Mouse (Mus musculus) right cerebral cortex, postnatal 25 days (tissue): Measurements from ENCODE around the gene Dnah12.

Source experiments
- DNase-seq: peaks from one replicate; pipeline ENCODE4 v3.0.0; 2022

Gene Dnah12

DNA sequence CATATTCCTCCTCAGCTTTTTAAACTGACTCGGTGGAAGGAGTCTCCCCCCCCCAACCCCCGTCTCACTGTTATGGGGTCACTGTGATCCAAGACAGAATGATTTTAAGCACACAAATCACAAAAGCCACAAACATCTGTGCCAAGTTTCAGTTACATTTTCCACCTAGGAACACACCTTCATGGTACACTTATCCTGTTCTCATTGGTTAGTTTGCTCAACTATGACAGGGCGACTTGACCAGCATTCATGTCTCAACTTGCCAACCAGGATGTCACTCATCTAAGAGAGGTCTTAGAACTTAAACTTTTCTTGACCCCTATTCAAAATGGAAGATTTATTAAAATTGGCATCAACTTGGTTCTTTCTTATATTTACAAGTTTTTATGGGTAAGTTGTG lies 31.8 kb downstream of the Dnah12 start:
- no peak for DNase-seq

DNA sequence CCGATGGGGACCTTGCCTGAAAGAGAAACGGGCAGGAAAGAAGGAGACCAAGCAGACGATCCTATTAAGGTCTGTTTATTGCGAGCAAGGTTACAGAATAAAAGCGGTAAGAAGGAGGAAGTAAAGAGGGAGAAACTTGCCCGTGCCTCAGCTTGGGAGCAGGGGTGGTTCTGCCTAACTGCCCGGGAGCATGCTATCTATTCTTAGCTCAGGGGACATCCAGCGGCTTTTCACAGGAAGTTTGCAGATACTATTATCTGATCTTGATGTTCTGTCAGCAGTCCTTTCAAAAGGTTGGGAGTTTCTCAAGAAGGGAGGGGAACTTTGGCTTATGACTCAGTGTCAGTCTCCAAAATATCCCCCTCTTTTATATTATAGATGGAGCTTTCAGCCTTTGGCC lies 65.5 kb downstream of the Dnah12 start:
- no peak for DNase-seq

DNA sequence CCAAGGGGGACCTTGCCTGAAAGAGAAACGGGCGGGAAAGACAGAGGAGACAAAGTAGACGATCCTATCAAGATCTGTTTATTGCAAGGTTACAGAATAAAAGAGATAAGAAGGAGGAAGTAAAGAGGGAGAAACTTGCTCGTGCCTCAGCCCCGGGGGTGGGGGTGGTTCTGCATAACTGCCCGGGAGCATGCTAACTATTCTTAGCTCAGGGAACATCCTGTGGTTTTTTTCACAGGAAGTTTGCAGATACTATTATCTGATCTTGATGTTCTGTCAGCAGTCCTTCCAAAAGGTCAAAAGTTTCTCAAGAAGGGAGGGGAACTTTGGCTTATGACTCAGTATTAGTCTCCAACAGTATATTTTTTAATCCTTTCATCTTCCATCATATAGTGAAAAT lies 71.8 kb downstream of the Dnah12 start:
- no peak for DNase-seq

DNA sequence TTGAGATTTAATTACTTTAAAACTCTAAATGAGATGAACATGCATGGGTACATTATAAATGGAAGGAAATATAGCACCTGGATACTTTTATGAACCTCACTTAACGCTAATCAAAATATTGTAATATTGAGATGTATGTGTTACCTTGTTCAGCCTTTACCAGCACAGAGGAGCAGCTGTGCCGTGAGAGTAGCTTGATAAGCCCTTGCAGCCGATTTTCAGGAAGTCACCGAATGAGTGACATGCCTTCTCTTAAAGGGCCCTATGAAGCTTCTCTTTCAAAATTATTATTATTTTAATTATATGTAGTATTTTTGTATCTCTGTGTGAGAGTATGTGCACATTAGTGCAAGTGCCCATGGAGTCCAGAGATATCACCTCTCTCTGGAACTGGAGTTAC lies 75.1 kb downstream of the Dnah12 start:
- no peak for DNase-seq

DNA sequence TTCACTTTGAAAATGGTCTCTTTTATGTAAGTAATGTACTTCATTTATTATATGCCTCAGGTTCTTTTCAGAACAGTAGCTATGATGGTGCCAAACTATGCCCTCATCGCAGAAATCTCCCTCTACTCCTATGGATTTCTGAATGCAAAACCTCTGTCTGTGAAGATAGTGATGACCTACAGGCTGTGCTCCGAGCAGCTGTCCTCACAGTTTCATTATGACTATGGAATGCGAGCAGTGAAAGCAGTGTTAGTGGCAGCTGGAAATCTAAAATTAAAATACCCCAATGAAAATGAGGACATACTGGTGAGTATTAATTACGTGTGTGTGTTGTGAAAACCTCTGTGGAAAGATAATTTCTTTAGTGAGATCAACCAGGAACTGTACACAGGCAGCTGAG lies 80.5 kb downstream of the Dnah12 start:
- no peak for DNase-seq

DNA sequence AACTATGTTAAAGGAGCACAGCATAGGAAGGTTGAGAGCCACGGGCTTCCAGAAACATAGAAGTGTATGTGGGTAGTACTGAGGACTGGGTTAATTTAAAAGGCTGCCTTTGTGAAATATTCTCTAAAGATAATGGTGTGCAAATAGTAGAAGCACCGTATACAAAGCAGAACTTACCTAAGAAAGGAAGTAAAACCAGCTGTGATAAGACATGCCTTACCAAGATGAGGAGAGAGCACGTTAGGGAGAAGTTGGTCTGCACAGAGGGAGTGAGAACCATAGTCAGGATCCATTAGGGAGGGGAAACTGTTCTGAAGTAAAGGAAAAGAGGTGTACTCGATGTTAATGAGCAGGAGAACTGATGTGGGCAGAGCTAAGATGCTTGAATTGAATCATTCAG lies 90.7 kb downstream of the Dnah12 start:
- DNase-seq: no peak

DNA sequence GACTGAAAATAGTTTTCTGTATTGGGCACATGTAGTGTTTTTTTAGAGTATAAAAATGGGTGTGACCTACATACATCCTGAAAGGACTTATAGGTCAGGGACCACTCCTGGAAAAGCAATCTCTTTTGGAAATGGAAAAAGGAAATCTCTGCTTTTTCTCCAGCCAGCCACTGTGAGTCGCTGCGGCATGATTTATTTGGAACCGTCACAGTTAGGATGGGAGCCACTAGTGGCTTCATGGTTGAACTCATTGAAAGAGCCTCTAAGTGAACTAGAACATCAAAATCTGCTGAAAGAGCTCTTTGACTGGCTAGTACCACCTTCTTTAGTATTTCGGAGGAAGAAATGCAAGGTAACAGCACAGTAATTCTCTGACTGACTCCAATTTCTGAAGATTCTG lies 92.6 kb downstream of the Dnah12 start:
- DNase-seq: no peak

DNA sequence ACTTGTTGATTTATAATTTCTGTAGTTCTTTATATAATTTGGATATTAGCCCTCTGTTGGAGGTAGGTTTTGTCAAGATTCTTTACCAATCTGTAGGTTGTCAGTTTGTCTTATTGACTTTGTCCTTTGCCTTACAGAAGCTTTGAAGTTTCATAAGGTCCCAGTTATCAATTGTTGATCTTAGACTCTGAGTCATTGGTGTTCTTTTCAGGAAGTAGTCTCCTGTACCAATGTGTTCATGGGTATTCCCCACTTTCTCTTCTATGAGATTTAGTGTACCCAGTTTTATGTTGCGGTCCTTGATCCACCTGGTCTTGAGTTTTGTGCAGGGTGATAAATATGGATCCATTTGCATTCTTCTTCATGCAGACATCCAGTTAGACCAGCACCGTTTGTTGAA lies 101.4 kb downstream of the Dnah12 start:
- DNase-seq: no peak

DNA sequence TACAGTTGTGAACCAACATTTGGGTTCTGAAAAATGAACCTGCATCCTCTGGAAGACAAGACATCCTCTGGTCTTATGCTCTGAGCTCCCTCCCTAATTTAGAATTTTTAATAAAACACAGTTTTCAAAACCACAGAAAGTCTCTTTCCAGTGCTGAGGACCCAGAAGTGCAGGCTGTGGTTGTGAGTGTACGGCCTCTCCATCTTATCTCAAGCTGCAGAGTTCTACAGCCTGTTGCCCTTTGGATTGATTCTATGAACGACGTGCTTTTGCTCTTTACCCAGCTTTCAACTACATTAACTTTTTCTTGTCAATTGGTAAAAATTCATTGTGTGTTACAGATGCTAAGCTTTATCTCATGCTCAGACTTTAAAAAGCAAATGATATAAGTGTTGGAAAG lies 105.3 kb downstream of the Dnah12 start:
- no peak for DNase-seq

DNA sequence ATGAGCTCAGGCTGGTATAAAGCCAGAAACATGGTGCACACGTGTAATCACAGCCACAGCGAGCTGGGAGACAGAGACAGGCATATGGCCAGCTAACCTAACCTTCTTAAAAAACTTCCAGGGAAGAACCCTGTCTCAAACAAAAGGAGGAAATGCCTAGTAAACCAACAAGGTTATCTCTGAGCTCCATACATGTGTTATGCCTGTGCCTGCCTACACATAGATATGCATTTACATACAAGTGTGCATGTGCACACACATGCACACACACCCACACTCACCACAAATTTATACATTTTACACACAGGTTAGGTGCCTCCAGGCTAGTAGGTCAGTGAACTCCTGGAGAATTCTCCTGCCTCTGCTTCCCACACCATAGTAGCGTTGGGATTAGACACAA lies 106.2 kb downstream of the Dnah12 start:
- DNase-seq: no peak

DNA sequence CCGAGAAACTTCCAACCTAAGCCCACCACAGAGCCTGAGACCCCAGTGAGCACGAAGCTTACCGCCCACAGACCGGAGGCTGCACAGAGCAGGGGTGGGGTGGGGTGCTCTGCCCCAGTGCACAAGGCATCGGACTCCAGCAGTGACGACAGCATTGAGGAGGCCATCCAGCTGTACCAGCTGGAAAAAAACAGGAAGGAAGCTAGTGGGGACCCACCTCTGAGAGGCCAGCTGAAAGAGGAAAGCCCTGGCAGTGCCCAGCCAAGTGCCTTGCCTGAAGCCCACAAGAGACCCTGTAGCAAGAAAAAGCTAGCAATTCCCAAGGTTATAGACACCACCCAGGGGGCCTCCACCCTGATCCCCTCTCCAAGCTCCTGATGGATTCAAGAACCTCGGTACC lies 112.4 kb downstream of the Dnah12 start:
- no peak for DNase-seq

DNA sequence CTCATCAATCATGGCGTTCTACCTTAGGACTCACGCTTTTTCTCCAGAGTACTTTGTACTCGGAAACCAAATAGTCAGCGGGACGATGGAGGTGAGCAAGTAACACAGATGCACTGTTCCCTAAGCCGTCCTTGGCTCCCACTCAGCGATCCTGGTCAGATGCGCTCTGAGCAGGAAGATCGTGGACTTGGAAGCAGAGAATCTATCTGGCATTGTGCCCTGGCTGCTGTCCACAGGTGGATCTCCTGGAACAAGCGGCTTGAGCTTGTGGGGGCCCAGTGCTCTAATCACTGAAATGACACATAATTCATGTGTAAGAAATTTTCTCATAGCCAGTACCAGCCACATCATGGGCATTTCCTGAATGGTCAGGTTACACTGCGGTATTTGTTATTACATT lies 119.7 kb downstream of the Dnah12 start:
- DNase-seq: no peak

DNA sequence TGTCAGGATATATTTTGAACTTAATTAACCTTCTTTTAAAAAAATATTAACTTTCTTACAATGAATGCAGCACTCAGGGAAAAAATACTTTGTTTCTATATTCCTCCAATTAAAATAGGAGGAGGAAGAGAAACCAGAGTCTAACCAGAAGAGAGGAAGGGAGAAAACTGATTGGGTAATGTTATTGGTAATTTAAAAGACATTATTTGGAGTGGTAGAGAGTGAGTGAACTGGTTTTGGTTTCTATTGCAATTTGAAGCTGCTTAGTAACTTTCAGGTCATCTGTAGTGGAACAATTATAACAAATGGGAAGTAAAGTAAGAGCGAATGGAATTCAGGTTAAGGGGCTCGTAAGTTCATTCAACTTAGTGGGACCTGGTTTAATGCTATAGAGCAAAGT lies 120.8 kb downstream of the Dnah12 start:
- DNase-seq: no peak

DNA sequence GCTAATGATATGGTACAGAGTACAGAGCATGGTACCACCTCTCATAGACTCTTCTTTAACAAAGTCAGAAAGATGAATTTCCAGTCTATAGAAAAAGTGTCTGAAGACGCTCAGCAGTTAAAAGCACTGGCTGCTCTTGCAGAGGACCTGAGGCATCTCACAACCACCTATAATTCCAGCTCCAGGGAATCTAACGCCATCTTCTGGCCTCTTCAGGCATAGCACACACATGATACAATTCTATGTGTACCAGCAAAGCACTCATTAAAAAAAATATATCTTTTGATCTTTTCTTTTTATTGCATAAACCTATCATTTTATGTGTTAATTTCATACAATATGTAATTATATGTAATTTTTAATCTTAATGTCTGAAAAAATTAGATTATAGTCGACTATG lies 121.8 kb downstream of the Dnah12 start:
- no peak for DNase-seq

DNA sequence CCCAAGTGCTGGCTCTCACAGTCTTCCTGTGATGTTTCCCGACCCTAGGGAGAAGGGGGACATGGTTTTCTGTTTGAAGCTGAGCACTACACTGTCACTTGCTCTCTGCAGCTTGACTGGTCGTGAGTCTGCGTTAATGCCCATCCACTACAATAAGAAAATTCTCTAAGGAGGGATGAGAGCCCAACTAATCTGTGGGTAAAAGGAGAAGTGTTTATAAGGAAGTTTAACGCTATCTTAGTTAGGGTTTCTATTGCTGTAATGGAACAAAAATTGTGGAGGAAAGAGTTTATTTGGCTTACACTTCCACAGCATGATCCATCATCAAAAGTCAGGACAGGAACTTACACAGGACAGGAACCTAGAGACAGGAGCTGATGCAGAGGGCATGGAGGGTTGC lies 123.7 kb downstream of the Dnah12 start:
- no peak for DNase-seq

DNA sequence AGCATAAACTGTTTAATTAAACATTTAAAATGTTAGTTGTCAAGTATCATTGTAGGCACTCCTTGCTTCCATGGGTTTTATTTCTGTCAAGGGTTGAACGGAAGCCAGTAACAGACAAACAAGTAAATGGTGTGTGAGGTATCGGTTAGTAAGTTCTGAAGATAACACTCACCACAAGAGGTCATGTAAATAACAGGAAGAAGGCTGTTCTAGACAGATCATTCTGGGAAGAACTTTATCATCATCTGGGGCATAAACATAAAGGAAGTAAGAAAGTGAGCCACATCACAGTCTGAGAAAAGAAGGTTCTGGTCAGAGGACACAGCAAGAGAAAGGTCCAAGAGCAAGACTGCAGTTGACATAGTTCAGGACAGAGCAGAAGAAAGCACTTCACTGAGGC lies 132.9 kb downstream of the Dnah12 start:
- DNase-seq: no peak

DNA sequence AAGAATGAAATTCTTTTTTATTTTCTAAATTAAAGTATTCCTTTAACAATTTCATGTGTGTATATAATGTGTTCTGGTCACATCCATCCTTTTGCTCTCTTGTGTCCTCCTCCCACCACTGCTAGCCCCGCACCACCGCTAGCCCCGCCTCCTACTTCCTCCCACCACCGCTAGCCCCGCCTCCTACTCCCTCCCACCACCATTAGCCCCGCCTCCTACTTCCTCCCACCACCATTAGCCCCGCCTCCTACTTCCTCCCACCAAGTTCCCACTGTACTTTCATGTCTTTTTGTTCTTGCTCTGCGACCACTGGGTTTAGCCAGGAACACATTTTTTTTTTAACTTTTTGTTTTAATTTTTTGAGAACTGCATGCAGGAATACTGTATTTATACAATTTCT lies 160.0 kb downstream of the Dnah12 start:
- DNase-seq: no peak

DNA sequence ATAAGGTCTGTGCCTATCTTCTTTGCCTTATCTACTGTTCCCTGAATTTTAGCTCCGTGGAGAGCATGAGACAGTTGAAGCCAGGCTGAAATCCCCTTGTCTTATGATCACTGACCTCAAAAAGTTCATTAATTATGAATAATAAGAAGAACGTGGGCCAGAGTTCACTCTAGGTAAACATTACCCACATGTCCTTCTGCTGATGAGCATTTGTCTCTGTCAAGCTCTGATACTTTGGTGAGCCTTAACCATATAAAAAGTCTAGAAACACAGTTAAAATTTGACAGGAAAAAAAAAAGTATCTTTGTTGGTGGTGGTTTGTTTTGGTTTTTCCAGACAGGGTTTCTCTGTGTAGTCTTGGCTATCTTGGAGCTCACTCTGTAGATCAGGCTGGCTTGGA lies 161.0 kb downstream of the Dnah12 start:
- no peak for DNase-seq

DNA sequence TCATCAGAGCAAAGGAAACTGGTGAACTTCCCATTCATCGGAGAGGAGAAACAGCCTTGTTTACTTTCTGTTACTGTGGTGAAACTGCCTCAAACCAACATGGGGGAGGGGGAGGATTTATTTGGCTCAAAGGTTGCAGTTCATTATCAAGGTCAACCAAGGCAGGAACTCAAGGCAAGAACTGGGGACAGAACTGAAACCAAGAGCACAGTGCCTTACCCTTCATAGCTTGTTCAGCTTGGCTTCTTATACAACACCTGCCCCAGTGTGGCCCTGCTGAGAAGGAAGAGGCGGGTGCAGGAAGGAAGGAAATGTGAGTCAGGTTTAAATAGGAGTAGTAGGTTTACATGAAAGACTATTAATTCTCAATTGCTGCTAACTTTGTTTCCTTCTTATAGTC lies 165.3 kb downstream of the Dnah12 start:
- no peak for DNase-seq

DNA sequence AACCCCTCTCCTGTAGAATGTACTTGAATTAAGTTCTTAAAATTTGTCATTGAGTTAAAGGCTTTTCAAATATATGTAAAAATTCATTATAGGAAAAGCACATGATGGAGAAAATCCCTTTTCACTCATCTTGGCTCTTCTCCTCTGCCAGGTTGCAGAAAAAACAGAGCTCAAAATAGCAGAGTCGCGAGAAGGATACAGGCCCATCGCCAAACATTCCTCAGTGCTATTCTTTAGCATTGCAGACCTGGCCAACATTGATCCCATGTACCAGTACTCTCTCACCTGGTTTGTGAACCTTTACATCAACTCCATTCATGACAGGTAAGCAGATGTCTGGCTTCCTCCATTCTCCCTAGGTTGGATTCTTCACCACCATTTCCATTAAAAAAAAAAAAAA lies 165.9 kb downstream of the Dnah12 start:
- DNase-seq: no peak

DNA sequence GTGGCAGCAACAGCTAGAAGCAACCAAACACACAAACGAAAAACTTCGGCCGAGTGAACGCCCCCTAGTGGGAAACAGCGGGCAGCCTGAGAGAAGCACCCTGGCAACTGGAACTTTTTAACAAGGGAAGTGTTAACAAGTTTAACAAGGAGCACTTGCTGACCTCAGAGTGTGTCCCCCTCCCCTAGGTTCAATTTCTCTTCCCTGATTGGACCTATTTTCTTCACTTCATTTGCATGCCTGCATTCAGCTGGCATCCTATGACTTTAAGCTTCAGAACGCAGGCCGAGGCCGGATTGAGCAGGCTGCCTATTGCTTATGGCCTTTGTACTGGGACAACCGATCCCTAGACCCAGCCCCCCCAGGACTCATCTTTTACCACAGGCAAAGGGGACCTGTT lies 174.3 kb downstream of the Dnah12 start:
- DNase-seq: no peak

DNA sequence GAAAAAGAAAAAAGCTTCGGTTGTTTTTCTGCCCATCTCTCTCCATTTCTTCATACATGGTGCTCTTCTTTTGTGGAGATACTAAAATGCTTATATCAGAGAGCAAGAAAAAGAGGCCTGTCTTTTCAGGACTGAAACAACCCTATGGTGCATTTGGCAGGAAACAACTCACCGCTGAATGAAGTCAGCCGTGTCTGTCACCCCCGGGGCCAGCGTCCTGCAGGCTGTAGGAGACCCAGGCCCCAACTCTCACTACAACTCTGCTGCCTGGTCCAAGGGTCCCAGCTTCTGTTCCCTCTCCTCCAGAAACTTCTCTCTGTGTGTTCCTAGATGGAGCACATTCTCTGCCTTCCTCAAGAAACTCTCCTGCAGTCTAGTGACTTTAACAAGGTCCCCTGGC lies 175.2 kb downstream of the Dnah12 start:
- no peak for DNase-seq

DNA sequence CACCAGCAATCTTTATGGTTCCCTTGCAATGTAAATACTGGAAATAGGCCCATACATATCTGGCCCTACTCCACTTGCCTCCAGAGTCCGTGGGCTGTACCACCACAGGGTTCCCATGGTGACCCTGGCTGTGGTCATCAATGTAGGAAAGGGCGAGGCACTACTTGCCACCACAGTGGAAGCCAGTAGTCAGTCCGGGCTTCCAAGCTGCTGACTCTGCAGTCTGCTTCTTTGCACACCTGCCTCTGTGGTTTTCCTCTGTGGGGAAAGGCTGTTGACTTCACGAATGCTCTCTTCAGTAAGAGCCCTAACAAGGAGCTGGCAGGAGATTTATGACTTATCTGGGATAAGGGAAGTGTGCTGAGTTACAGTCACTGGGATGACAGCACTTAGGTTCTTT lies 185.7 kb downstream of the Dnah12 start:
- no peak for DNase-seq

DNA sequence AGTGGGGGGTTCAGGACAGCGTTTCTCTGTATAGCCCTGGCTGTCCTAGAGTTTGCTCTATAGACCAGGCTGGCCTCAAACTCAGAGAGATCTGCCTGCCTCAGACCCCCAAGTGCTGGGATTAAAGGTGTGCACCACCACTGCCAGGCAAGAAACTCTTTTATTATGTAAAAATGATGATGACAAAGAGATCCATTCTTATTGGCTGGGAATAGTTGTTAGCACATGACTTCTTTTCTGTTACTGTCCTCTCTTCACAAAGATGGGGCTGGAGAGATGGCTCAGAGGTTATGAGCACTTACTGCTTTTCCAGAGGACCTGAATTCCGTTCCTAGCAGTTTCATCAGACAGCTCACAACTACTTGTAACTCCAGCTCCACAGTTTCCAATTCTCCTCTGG lies 186.9 kb downstream of the Dnah12 start:
- no peak for DNase-seq

DNA sequence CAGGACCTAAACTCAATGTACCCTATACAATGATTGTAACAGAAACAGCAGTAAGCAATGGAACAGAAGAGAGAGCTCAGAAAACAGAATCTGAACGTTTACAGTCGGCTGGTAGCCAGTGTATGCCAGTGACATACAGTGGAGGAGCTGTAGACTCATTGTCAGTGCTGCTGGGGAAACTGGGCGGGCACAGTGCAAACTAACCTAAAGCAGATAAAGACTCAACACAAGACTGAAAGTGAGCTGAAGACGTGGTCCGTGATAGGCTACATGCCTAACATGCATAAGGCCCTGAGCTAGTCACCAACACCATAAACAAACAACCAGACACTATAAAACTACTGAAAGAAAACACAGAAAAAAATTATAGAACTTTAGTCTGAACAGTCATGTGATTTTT lies 188.6 kb downstream of the Dnah12 start:
- DNase-seq: no peak

DNA sequence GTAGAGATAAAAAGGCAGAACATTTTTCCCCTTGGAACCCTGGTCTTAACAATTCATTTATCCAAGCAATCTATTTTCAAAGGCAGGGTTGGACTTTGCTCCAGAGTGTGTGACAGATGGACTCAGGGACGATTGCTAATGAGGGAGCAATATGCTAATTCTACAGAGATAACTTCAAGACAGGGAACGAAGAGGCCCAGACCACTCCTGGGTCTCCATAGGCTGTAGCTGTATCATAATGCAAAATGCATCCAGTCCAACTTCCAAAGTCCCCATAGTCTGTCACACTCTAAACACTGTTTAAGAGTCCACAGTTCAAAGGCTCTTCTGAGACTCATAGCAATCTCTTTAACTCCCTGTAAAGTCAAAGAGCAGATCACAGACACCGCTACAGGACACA lies 194.2 kb downstream of the Dnah12 start:
- no peak for DNase-seq

DNA sequence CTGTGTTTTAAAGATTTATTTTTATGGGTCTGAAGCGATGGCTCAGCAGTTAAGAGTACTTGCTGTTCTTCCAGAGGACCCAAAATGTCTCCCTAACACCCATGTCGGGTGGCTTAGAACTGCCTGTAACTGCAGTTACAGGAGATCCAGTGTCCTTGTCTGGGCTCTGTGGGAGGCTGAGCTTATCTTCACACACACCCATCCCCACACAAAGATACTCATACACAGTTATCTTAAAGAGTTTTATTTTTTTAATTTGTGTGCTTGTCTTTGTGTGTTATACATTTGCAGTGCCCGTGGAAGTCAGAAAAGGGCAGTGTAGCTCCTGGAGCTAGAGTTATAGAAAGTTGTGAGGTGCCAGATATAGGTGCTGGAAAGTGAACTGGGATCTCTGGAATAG lies 197.7 kb downstream of the Dnah12 start:
- no peak for DNase-seq
